In the genomic region with DNA sequence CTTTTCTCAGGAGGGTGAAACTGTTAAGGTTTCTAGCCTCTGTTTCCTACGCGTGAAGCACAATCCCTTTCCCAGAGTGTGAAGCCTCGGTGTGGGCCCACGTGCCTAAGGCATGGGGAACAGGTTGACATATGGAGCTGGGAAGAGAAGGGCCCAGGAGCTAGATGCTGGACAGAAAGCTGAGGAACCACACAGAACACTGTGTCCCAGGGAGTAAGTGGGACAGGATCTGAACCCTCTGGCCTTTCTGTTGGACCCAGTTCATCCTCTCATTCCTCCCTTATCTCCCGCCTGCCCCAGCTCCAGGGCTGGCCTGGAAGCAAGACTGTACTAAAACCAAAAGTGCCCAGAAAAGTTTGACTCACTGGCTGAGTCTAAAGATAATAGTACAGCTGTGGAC, we compare ENCODE assay signal across 8 mouse cellular contexts. TPM values are rescaled to one million over a fixed set of nuclear protein-coding genes. Genes with fewer than 3 reads are reported as not detected.
DNase-seq lines count a peak whose midpoint lies in the region; ATAC-seq lines count a peak whose summit lies in the region.
"Had no signal": no experiment of that assay in that cellular context is flagged by ENCODE, and none has a peak within 500 bp of the region (broad histone marks: within the 10 kb centered on the region; RNA-seq: fewer than 3 reads in every experiment).

No protein-coding gene starts in this region.

- H3K4me3 ChIP-seq in embryonic facial prominence, embryonic 10.5 days = peak overlapping the region; percentile 90
- peak overlapping the region; percentile 90 for H3K4me3 ChIP-seq in forebrain, embryonic 12.5 days (replicated peaks)
- H3K4me3 ChIP-seq in hindbrain, embryonic 12.5 days = peak overlapping the region; percentile 56
- peak overlapping the region; percentile 95 for H3K4me3 ChIP-seq in midbrain, embryonic 10.5 days

- no peak for DNase-seq in embryonic facial prominence, embryonic 10.5 days (ENCODE audit: low spot score)
- no peak for DNase-seq in midbrain, embryonic 10.5 days (ENCODE audit: low spot score)
- no peak for DNase-seq in layer of hippocampus, adult 9-11 months
- no peak for DNase-seq in left cerebral cortex, adult 9 months (ENCODE audit: low spot score in 2 of 2)
- no peak for DNase-seq in gastrocnemius, postnatal 25 days

- no peaks in the 10 kb centered on the region for H3K9me3 ChIP-seq in embryonic facial prominence, embryonic 10.5 days
- no peaks in the 10 kb centered on the region for H3K9me3 ChIP-seq in forebrain, embryonic 12.5 days
- H3K9me3 ChIP-seq in hindbrain, embryonic 12.5 days (replicated peaks) = no peaks in the 10 kb centered on the region
- H3K9me3 ChIP-seq in midbrain, embryonic 10.5 days (replicated peaks) = no peaks in the 10 kb centered on the region

- whole genome bisulfite sequencing in embryonic facial prominence, embryonic 10.5 days = 24% methylated on average over 5 of the region's 5 CpGs
- WGBS in forebrain, embryonic 12.5 days = 23% methylated on average over 5 of the region's 5 CpGs
- 23% methylated on average over 5 of the region's 5 CpGs for WGBS in hindbrain, embryonic 12.5 days
- WGBS in midbrain, embryonic 10.5 days = 15% methylated on average over 5 of the region's 5 CpGs

- H3K4me1 ChIP-seq in embryonic facial prominence, embryonic 10.5 days = peaks cover 63% of the 10 kb centered on the region
- H3K4me1 ChIP-seq in forebrain, embryonic 12.5 days = peaks cover 62% of the 10 kb centered on the region
- peaks cover 19% of the 10 kb centered on the region for H3K4me1 ChIP-seq in hindbrain, embryonic 12.5 days
- H3K4me1 ChIP-seq in midbrain, embryonic 10.5 days = peaks cover 79% of the 10 kb centered on the region

- H3K27me3 ChIP-seq in embryonic facial prominence, embryonic 10.5 days (replicated peaks; ENCODE audit: low read depth, poor library complexity, severe bottlenecking) = peaks cover 96% of the 10 kb centered on the region
- peaks cover 56% of the 10 kb centered on the region for H3K27me3 ChIP-seq in forebrain, embryonic 12.5 days
- H3K27me3 ChIP-seq in hindbrain, embryonic 12.5 days = peaks cover 31% of the 10 kb centered on the region
- peaks cover 83% of the 10 kb centered on the region for H3K27me3 ChIP-seq in midbrain, embryonic 10.5 days (ENCODE audit: low read depth, poor library complexity, severe bottlenecking)

- peak overlapping the region; percentile 98 for H3K4me2 ChIP-seq in forebrain, embryonic 12.5 days
- H3K4me2 ChIP-seq in hindbrain, embryonic 12.5 days (replicated peaks) = peak overlapping the region; percentile 90

- no peak for ATAC-seq in forebrain, embryonic 12.5 days (ENCODE audit: low FRiP score)
- no peak for ATAC-seq in hindbrain, embryonic 12.5 days (ENCODE audit: low FRiP score)

- no peak overlapping the region for H3K27ac ChIP-seq in embryonic facial prominence, embryonic 10.5 days (replicated peaks)
- no peak overlapping the region for H3K27ac ChIP-seq in forebrain, embryonic 12.5 days
- H3K27ac ChIP-seq in hindbrain, embryonic 12.5 days = no peak overlapping the region
- peak overlapping the region; percentile 93 for H3K27ac ChIP-seq in midbrain, embryonic 10.5 days (replicated peaks)
- H3K27ac ChIP-seq: macrophage had no signal

- H3K9ac ChIP-seq in forebrain, embryonic 12.5 days = peak overlapping the region; percentile 85; the same call in 1 of the 2 replicates
- H3K9ac ChIP-seq in hindbrain, embryonic 12.5 days = no peak overlapping the region

- H3K36me3 ChIP-seq in embryonic facial prominence, embryonic 10.5 days (replicated peaks) = no peaks in the 10 kb centered on the region
- H3K36me3 ChIP-seq in forebrain, embryonic 12.5 days (replicated peaks) = no peaks in the 10 kb centered on the region
- no peaks in the 10 kb centered on the region for H3K36me3 ChIP-seq in hindbrain, embryonic 12.5 days
- no peaks in the 10 kb centered on the region for H3K36me3 ChIP-seq in midbrain, embryonic 10.5 days

RNA-seq across cellular contexts. Expression of a gene that starts 1.3 kb away (rescaled TPM):
- 5.4 and 8.4 TPM in 2 replicates for polyA plus RNA-seq in embryonic facial prominence, embryonic 10.5 days (2016; fragmentation: Nextera tagmentation; extraction: Ambion mirVana)
- 4.9 and 6.4 TPM in 2 replicates for polyA plus RNA-seq in forebrain, embryonic 12.5 days (2016; fragmentation: Nextera tagmentation; extraction: Ambion mirVana)
- polyA plus RNA-seq in hindbrain, embryonic 12.5 days (2016; fragmentation: Nextera tagmentation; extraction: Ambion mirVana) = 5.6 and 6.4 TPM in 2 replicates
- polyA plus RNA-seq in midbrain, embryonic 10.5 days (2016; fragmentation: Nextera tagmentation; extraction: Ambion mirVana) = 18.6 and 22.3 TPM in 2 replicates
- 1 to 10 TPM; 1.3 to 1.6 TPM for total RNA-seq in gastrocnemius, postnatal 25 days (2021)

RNA-seq across cellular contexts. Expression of a gene that starts 43.3 kb away (rescaled TPM):
- 12.0 and 13.3 TPM in 2 replicates for polyA plus RNA-seq in embryonic facial prominence, embryonic 10.5 days (2016; fragmentation: Nextera tagmentation; extraction: Ambion mirVana)
- 16.9 and 19.9 TPM in 2 replicates for polyA plus RNA-seq in forebrain, embryonic 12.5 days (2016; fragmentation: Nextera tagmentation; extraction: Ambion mirVana)
- polyA plus RNA-seq in hindbrain, embryonic 12.5 days (2016; fragmentation: Nextera tagmentation; extraction: Ambion mirVana) = 18.5 and 21.7 TPM in 2 replicates
- 12.5 and 13.3 TPM in 2 replicates for polyA plus RNA-seq in midbrain, embryonic 10.5 days (2016; fragmentation: Nextera tagmentation; extraction: Ambion mirVana)
- 10 to 100 TPM; 59.2 to 59.9 TPM for total RNA-seq in gastrocnemius, postnatal 25 days (2021)

RNA-seq across cellular contexts. Expression of a gene that starts 53.8 kb away (rescaled TPM):
- polyA plus RNA-seq in embryonic facial prominence, embryonic 10.5 days (2016; fragmentation: Nextera tagmentation; extraction: Ambion mirVana) = 104 and 105 TPM in 2 replicates
- 129 and 137 TPM in 2 replicates for polyA plus RNA-seq in forebrain, embryonic 12.5 days (2016; fragmentation: Nextera tagmentation; extraction: Ambion mirVana)
- polyA plus RNA-seq in hindbrain, embryonic 12.5 days (2016; fragmentation: Nextera tagmentation; extraction: Ambion mirVana) = 97.4 and 103 TPM in 2 replicates
- polyA plus RNA-seq in midbrain, embryonic 10.5 days (2016; fragmentation: Nextera tagmentation; extraction: Ambion mirVana) = 103 and 104 TPM in 2 replicates
- 10 to 100 TPM; 53.8 to 53.9 TPM for total RNA-seq in gastrocnemius, postnatal 25 days (2021)
